Mouse (Mus musculus) C2C12 (cell line): Measurements from ENCODE around the gene St3gal3.

Experiments used
- CTCF ChIP-seq: IDR thresholded peaks from one replicate; pipeline ENCODE4 v1.5.1; 2011; ENCODE audit not compliant: control insufficient read depth, insufficient read depth, insufficient read length
- MYOG ChIP-seq: IDR thresholded peaks from one replicate; pipeline ENCODE4 v1.6.1; 2011; ENCODE audit not compliant: control insufficient read depth, insufficient read length; ENCODE audit errors: extremely low read depth

GRCm38 (mm10) chr4:118040650-118041049 is 94.1 kb downstream of the St3gal3 start:
- no peak for TF ChIP-seq CTCF
- TF ChIP-seq MYOG = no peak
